ENCODE assay signal across 21 mouse cellular contexts in genomic region chr7:123181787-123182701, GRCm38 (mm10). TPM values are rescaled to one million over a fixed set of nuclear protein-coding genes. Genes with fewer than 3 reads are reported as not detected.
DNase-seq lines count a peak whose midpoint lies in the region; ATAC-seq lines count a peak whose summit lies in the region.
"Had no signal": no experiment of that assay in that cellular context is flagged by ENCODE, and none has a peak within 500 bp of the region (broad histone marks: within the 10 kb centered on the region; RNA-seq: fewer than 3 reads in every experiment).

No protein-coding gene starts in this region.

- H3K27ac ChIP-seq in kidney, embryonic 16.5 days (ENCODE audit: low read length): peak overlapping the region; percentile 55
- H3K27ac ChIP-seq in forebrain, embryonic 11.5 days (ENCODE audit: low read depth, low read length): no peak overlapping the region
- H3K27ac ChIP-seq: forebrain, embryonic 10.5 days; hindbrain, embryonic 12.5 days; layer of hippocampus, adult 2 months; limb, embryonic 13.5 days; liver, embryonic 14.5 days; neural tube, embryonic 12.5 days had no signal

- peak; percentile 48 for DNase-seq in heart, adult 11 months
- no peak for DNase-seq in heart, postnatal 25 days (ENCODE audit: low spot score)
- peak; percentile 63 for DNase-seq in kidney, adult 11 months
- DNase-seq in lung, postnatal 10 days: peak; percentile 41
- no peak for DNase-seq in ovary, adult 18-20 months (ENCODE audit: low spot score)
- DNase-seq in gastrocnemius, postnatal 36 days: no peak
- DNase-seq in forebrain, embryonic 11.5 days (ENCODE audit: low spot score): no peak
- DNase-seq: adrenal gland, postnatal 14 days; cerebellum, adult 18-20 months; cerebellum, postnatal 36 days; gastrocnemius, postnatal 14 days; layer of hippocampus, postnatal 36 days; thymus, postnatal 4 days had no signal

- no peak overlapping the region for H3K4me3 ChIP-seq in kidney, embryonic 16.5 days (ENCODE audit: low read length)
- H3K4me3 ChIP-seq in forebrain, embryonic 11.5 days (ENCODE audit: low read depth, low read length): no peak overlapping the region
- H3K4me3 ChIP-seq: forebrain, embryonic 10.5 days; hindbrain, embryonic 12.5 days; layer of hippocampus, adult 2 months; limb, embryonic 13.5 days; neural tube, embryonic 12.5 days had no signal

- 60% methylated on average over 20 of the region's 20 CpGs for WGBS in kidney, embryonic 16.5 days
- WGBS in forebrain, embryonic 11.5 days: 94% methylated on average over 20 of the region's 20 CpGs

- peak; percentile 69; the same call in 1 of the 2 replicates for ATAC-seq in kidney, embryonic 16.5 days (ENCODE audit: low FRiP score, low TSS enrichment)
- ATAC-seq in forebrain, embryonic 11.5 days (replicated peaks; ENCODE audit: low FRiP score): no peak

- H3K36me3 ChIP-seq in kidney, embryonic 16.5 days (ENCODE audit: insufficient read depth, low read length): peaks cover 71% of the 10 kb centered on the region
- peaks cover 21% of the 10 kb centered on the region for H3K36me3 ChIP-seq in forebrain, embryonic 11.5 days (ENCODE audit: control insufficient read depth, insufficient read depth, low read length)

- intact Hi-C loops in heart, postnatal 25 days (cut with DNase I): loop anchor here (5.0 kb wide), 1 partner anchor 185 kb away; no protein-coding TSS in a partner anchor
- intact Hi-C loops in gastrocnemius, postnatal 36 days (cut with DNase I): loop anchor here (5.0 kb wide), 1 partner anchor 35 kb away; no protein-coding TSS in a partner anchor

- no peak overlapping the region for H3K4me2 ChIP-seq in kidney, embryonic 16.5 days (replicated peaks; ENCODE audit: low read depth, low read length)
- no peak overlapping the region for H3K4me2 ChIP-seq in forebrain, embryonic 11.5 days (ENCODE audit: low read depth, low read length, severe bottlenecking)
- H3K4me2 ChIP-seq: hindbrain, embryonic 12.5 days; limb, embryonic 13.5 days; midbrain, embryonic 11.5 days; neural tube, embryonic 12.5 days had no signal

- H3K9me3 ChIP-seq in kidney, embryonic 16.5 days (ENCODE audit: low read length): no peaks in the 10 kb centered on the region
- H3K9me3 ChIP-seq in forebrain, embryonic 11.5 days (ENCODE audit: control insufficient read depth, low read length): no peaks in the 10 kb centered on the region
- H3K9me3 ChIP-seq: forebrain, embryonic 10.5 days; hindbrain, embryonic 12.5 days; limb, embryonic 13.5 days; neural tube, embryonic 12.5 days had no signal

- no peaks in the 10 kb centered on the region for H3K27me3 ChIP-seq in kidney, embryonic 16.5 days (ENCODE audit: insufficient read depth, low read length)
- no peaks in the 10 kb centered on the region for H3K27me3 ChIP-seq in forebrain, embryonic 11.5 days (ENCODE audit: control insufficient read depth, insufficient read depth, low read length)
- H3K27me3 ChIP-seq: hindbrain, embryonic 12.5 days; limb, embryonic 13.5 days; neural tube, embryonic 12.5 days had no signal

- H3K4me1 ChIP-seq in kidney, embryonic 16.5 days (ENCODE audit: insufficient read depth, low read length): no peaks in the 10 kb centered on the region
- H3K4me1 ChIP-seq in forebrain, embryonic 11.5 days (replicated peaks; ENCODE audit: control insufficient read depth, insufficient read depth, low read length): no peaks in the 10 kb centered on the region
- H3K4me1 ChIP-seq: forebrain, embryonic 10.5 days; hindbrain, embryonic 12.5 days; limb, embryonic 13.5 days; neural tube, embryonic 12.5 days had no signal

- no peak overlapping the region for H3K9ac ChIP-seq in kidney, embryonic 16.5 days (replicated peaks; ENCODE audit: low read length)
- no peak overlapping the region for H3K9ac ChIP-seq in forebrain, embryonic 11.5 days (ENCODE audit: low read length)
- H3K9ac ChIP-seq: hindbrain, embryonic 12.5 days; limb, embryonic 13.5 days; liver, embryonic 14.5 days; neural tube, embryonic 12.5 days had no signal

RNA-seq across cellular contexts. Expression of gene Slc5a11, which starts 32.5 kb away (rescaled TPM):
- total RNA-seq in heart, postnatal 25 days (2021): not detected
- 5.0 and 5.8 TPM in 2 replicates for polyA plus RNA-seq in kidney, embryonic 16.5 days (2015; fragmentation: Nextera tagmentation; extraction: Ambion mirVana)
- total RNA-seq in gastrocnemius, postnatal 36 days (2021): not detected
- not detected in 2 replicates for polyA plus RNA-seq in forebrain, embryonic 11.5 days (2014; fragmentation: Nextera tagmentation; extraction: Ambion mirVana)
- total RNA-seq: adrenal gland, postnatal 14 days; gastrocnemius, postnatal 14 days had no signal
- polyA plus RNA-seq: forebrain, embryonic 10.5 days; hindbrain, embryonic 12.5 days had no signal

RNA-seq across cellular contexts. Expression of gene Tnrc6a, which starts 58.4 kb away (rescaled TPM):
- 10 to 100 TPM; 33.1 to 33.3 TPM for total RNA-seq in heart, postnatal 25 days (2021)
- polyA plus RNA-seq in kidney, embryonic 16.5 days (2015; fragmentation: Nextera tagmentation; extraction: Ambion mirVana): 34.9 and 47.1 TPM in 2 replicates
- total RNA-seq in gastrocnemius, postnatal 36 days (2021): 10 to 100 TPM; 15.5 to 22.5 TPM
- 51.3 and 53.9 TPM in 2 replicates for polyA plus RNA-seq in forebrain, embryonic 11.5 days (2014; fragmentation: Nextera tagmentation; extraction: Ambion mirVana)

Comparison
In these comparisons a context has a peak if more than half of its experiments do, and no peak if none do; other contexts are left out.
1. DNase-seq: peak in heart, adult 11 months (single experiment), kidney, adult 11 months (single experiment) and lung, postnatal 10 days (single experiment); none in heart, postnatal 25 days (single experiment), ovary, adult 18-20 months (single experiment), gastrocnemius, postnatal 36 days (0 of 2) and forebrain, embryonic 11.5 days (single experiment).